Mouse (Mus musculus) CH12.LX (cell line): ENCODE data around the gene Hepacam2. TPM values are rescaled to one million over a fixed set of nuclear protein-coding genes. Genes with fewer than 3 reads are reported as not detected.

Experiments
- DNase-seq: peaks from one replicate; pipeline ENCODE4 v3.0.0-alpha.2; 2013; ENCODE audit errors: extremely low read depth
- H3K27ac ChIP-seq: 2 replicates; pipeline ENCODE4 v1.5.1; 2012; ENCODE audit warnings: low read depth, mild to moderate bottlenecking, control low read depth, moderate library complexity; ENCODE audit not compliant: insufficient read depth
- H3K27me3 ChIP-seq: replicated peaks from 2 replicates; pipeline ENCODE3; 2012; ENCODE audit warnings: inconsistent platforms
- H3K36me3 ChIP-seq, 2 experiments: replicated peaks in 1 of 2; 2 replicates each; pipeline versions ENCODE3 to v1.6.1; 2012; ENCODE audit warnings: inconsistent platforms in 1 of 2, low read length in 1 of 2, mild to moderate bottlenecking in 1 of 2, mixed read lengths in 1 of 2, moderate library complexity in 1 of 2; ENCODE audit not compliant: control insufficient read depth in 1 of 2, insufficient read depth in 1 of 2
- H3K4me1 ChIP-seq, 2 experiments: 2 replicates each; pipeline ENCODE4 v1.6.1; 2012; ENCODE audit warnings: inconsistent platforms in 1 of 2, moderate library complexity in 1 of 2; ENCODE audit not compliant: insufficient read depth in 2 of 2, control insufficient read depth in 1 of 2
- H3K4me2 ChIP-seq: 2 replicates; pipeline ENCODE4 v1.6.1; 2012; ENCODE audit warnings: low read depth, mild to moderate bottlenecking, control low read depth; ENCODE audit not compliant: poor library complexity, insufficient read depth, severe bottlenecking
- H3K4me3 ChIP-seq, 3 experiments: fragments of 150-350 bp in 1 of 3; sonication (generic) in 1 of 3; replicated peaks in 1 of 3; 2 replicates each; pipeline versions ENCODE3 to v1.5.1; 2011 to 2012; ENCODE audit warnings: low read depth in 2 of 3, low read length in 2 of 3, mild to moderate bottlenecking in 2 of 3, moderate library complexity in 2 of 3, control low read depth in 1 of 3, improper control_type of control experiment in 1 of 3, inconsistent platforms in 1 of 3, mixed read lengths in 1 of 3; ENCODE audit not compliant: poor library complexity in 1 of 3
- H3K79me2 ChIP-seq: replicated peaks from 2 replicates; pipeline ENCODE4 v1.6.1; 2012; ENCODE audit warnings: mild to moderate bottlenecking, moderate library complexity; ENCODE audit not compliant: control insufficient read depth, poor library complexity, insufficient read depth, severe bottlenecking; ENCODE audit errors: extremely low read depth
- H3K9ac ChIP-seq: 2 replicates; pipeline ENCODE4 v1.6.1; 2012; ENCODE audit warnings: low read depth, mild to moderate bottlenecking, control low read depth, moderate library complexity; ENCODE audit not compliant: insufficient read depth
- H3K9me3 ChIP-seq: replicated peaks from 2 replicates; pipeline ENCODE3; 2012; ENCODE audit warnings: low read length, inconsistent platforms, mixed read lengths
- BHLHE40 ChIP-seq: IDR thresholded peaks from 2 replicates; pipeline ENCODE4 v1.6.1; 2011; ENCODE audit warnings: mild to moderate bottlenecking, low read depth, low read length, improper control_type of control experiment
- CHD1 ChIP-seq: IDR thresholded peaks from 2 replicates; pipeline ENCODE4 v1.6.1; 2012; ENCODE audit warnings: low read depth, low read length, improper control_type of control experiment, inconsistent platforms
- ELF1 ChIP-seq: IDR thresholded peaks from 2 replicates; pipeline ENCODE4 v1.6.1; 2014; ENCODE audit warnings: low read depth, mild to moderate bottlenecking, inconsistent platforms, low read length, improper control_type of control experiment
- EP300 ChIP-seq: IDR thresholded peaks from 2 replicates; pipeline ENCODE4 v1.6.1; 2011; ENCODE audit warnings: low read length, improper control_type of control experiment
- ETS1 ChIP-seq: conservative IDR thresholded peaks from 2 replicates; pipeline ENCODE4 v1.6.1; 2012; ENCODE audit warnings: low read depth, mild to moderate bottlenecking, inconsistent platforms, low read length, improper control_type of control experiment, moderate library complexity
- GABPA ChIP-seq: IDR thresholded peaks from 2 replicates; pipeline ENCODE4 v1.6.1; 2012; ENCODE audit warnings: low read depth, low read length, improper control_type of control experiment, inconsistent platforms; ENCODE audit not compliant: insufficient replicate concordance
- IRF4 ChIP-seq: IDR thresholded peaks from 2 replicates; pipeline ENCODE4 v1.6.1; 2014; ENCODE audit warnings: low read depth, mild to moderate bottlenecking, inconsistent platforms, low read length, improper control_type of control experiment
- JUND ChIP-seq: conservative IDR thresholded peaks from 2 replicates; pipeline ENCODE4 v1.6.1; 2011; ENCODE audit warnings: low read depth, low read length, improper control_type of control experiment
- KAT2A ChIP-seq: IDR thresholded peaks from 2 replicates; pipeline ENCODE4 v1.6.1; 2012; ENCODE audit warnings: low read length, improper control_type of control experiment, inconsistent platforms; ENCODE audit not compliant: insufficient replicate concordance
- MAX ChIP-seq: IDR thresholded peaks from 2 replicates; pipeline ENCODE4 v1.6.1; 2011; ENCODE audit warnings: low read length, improper control_type of control experiment
- MYC ChIP-seq: IDR thresholded peaks from 2 replicates; pipeline ENCODE4 v1.6.1; 2011; ENCODE audit warnings: low read depth, mild to moderate bottlenecking, improper control_type of control experiment, low read length
- NELFE ChIP-seq: IDR thresholded peaks from 2 replicates; pipeline ENCODE4 v1.6.1; 2011; ENCODE audit warnings: low read depth, low read length, improper control_type of control experiment
- NRF1 ChIP-seq: IDR thresholded peaks from 2 replicates; pipeline ENCODE4 v1.6.1; 2014; ENCODE audit warnings: low read depth, mild to moderate bottlenecking, inconsistent platforms, low read length, improper control_type of control experiment, moderate library complexity
- PAX5 ChIP-seq: IDR thresholded peaks from 2 replicates; pipeline ENCODE4 v1.6.1; 2012; ENCODE audit warnings: low read length, inconsistent platforms, mixed read lengths
- POLR2A ChIP-seq: IDR thresholded peaks from 2 replicates; pipeline ENCODE4 v1.6.1; 2011; ENCODE audit warnings: low read depth, mild to moderate bottlenecking, improper control_type of control experiment, low read length
- POLR2AphosphoS2 ChIP-seq: IDR thresholded peaks from 2 replicates; pipeline ENCODE4 v1.6.1; 2011; ENCODE audit warnings: low read depth, low read length, improper control_type of control experiment
- RAD21 ChIP-seq: IDR thresholded peaks from 2 replicates; pipeline ENCODE4 v1.6.1; 2011; ENCODE audit warnings: low read depth, mild to moderate bottlenecking, low read length, improper control_type of control experiment, moderate library complexity
- RCOR1 ChIP-seq: conservative IDR thresholded peaks from 2 replicates; pipeline ENCODE4 v1.6.1; 2012; ENCODE audit warnings: low read depth, mild to moderate bottlenecking, inconsistent platforms, low read length, improper control_type of control experiment
- SMC3 ChIP-seq: IDR thresholded peaks from 2 replicates; pipeline ENCODE4 v1.6.1; 2011; ENCODE audit warnings: low read depth, low read length, improper control_type of control experiment
- ZMIZ1 ChIP-seq: IDR thresholded peaks from 2 replicates; pipeline ENCODE4 v1.6.1; 2012; ENCODE audit warnings: low read depth, mild to moderate bottlenecking, inconsistent platforms, low read length, improper control_type of control experiment
- dilution Hi-C: fragments of 300-500 bp; cut with MboI; formaldehyde crosslinking; loops from 2 replicates; pipeline ENCODE4 v1.14.3; 2020; ENCODE audit warnings: low sequenced_read_pairs; ENCODE audit not compliant: extremely low pct_unique_long_range_greater_than_20kb, extremely low pct_ligation_motif_present
- in situ Hi-C: fragments of 300-500 bp; cut with MboI; formaldehyde crosslinking; loops from 3 replicates; pipeline ENCODE4 v1.14.3; 2019; ENCODE audit warnings: low sequenced_read_pairs, low pct_ligation_motif_present, low pct_unique_long_range_greater_than_20kb, mixed read lengths
- polyA plus RNA-seq: library from polyadenylated mRNA; unstranded; fragments of >175 nt; gene quantifications from 2 replicates; pipeline ENCODE4 v1.2.1, GENCODE M21; 2012; ENCODE audit warnings: low read depth; ENCODE audit not compliant: insufficient read length
- total RNA-seq, 2 experiments: library from RNA; depleted of rRNA; stranded (reverse); fragments of 300-350 nt in 1 of 2; fragments of >200 nt in 1 of 2; gene quantifications; 2 replicates each; pipeline ENCODE4 v1.2.3; 2012 to 2014

Gene Hepacam2
- total and polyA plus RNA-seq, 3 experiments: 13.3 to 50.7 (median 37.4) TPM

DNA sequence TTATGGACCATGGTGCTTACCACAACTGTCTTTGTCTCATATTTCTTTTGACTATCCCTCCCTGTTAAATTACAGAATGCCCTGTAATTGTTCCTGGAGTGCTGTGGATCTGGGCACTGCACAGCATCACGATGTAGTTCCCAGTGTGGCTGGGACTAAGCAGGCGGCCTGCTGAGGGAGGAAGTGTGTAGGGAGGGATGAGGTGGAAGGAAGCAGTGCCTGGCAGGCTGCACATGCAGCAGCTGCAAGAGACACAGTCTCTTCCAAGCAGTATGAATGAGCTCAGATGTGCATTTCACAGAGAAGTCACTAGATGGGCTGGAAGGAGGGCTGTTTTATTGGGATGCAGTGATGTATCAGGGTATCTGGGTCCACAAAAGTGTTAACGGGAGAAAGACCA is 14.5 kb upstream of the Hepacam2 start:
- TF ChIP-seq POLR2A (no peak), MAX (no peak), ETS1 (no peak), CHD1 (no peak), JUND (no peak), NRF1 (no peak), RCOR1 (no peak), RAD21 (no peak), KAT2A (no peak), ZMIZ1 (no peak), SMC3 (no peak), PAX5 (no peak)
- TF ChIP-seq, all 38 proteins: peak for 0
- peaks cover 6% of the 10 kb centered on the region; the same call in 1 of the 2 replicates for H3K79me2 ChIP-seq
- peaks cover 0 to 22% of the 10 kb centered on the region in 2 experiments; a peak in 2 of 4 replicates for H3K4me1 ChIP-seq
- no peak overlapping the region for H3K27ac ChIP-seq
- H3K9ac ChIP-seq: no peak overlapping the region
- no peaks in the 10 kb centered on the region for H3K9me3 ChIP-seq
- no peak overlapping the region for H3K4me3 ChIP-seq
- in situ Hi-C loops: loop anchor here (10.0 kb wide), 1 partner anchor 232 kb away; no protein-coding TSS in a partner anchor
- no peak overlapping the region for H3K4me2 ChIP-seq
- dilution Hi-C loops: no loop called here
- no peaks in the 10 kb centered on the region for H3K27me3 ChIP-seq
- peaks cover 0 to 13% of the 10 kb centered on the region in 2 experiments for H3K36me3 ChIP-seq
- no peak for DNase-seq

GRCm38 (mm10) chr6:3511612-3512011 is 13.5 kb upstream of the Hepacam2 start:
- H3K4me3 ChIP-seq: no peak overlapping the region
- DNase-seq: no peak
- no peak overlapping the region for H3K4me2 ChIP-seq
- H3K36me3 ChIP-seq: peaks cover 0 to 15% of the 10 kb centered on the region in 2 experiments
- H3K9ac ChIP-seq: no peak overlapping the region
- TF ChIP-seq NRF1 (no peak), POLR2AphosphoS2 (no peak), GABPA (no peak), SMC3 (no peak), MYC (no peak), BHLHE40 (no peak), ELF1 (no peak), NELFE (no peak), ZMIZ1 (no peak), EP300 (no peak), IRF4 (no peak), MAX (no peak), ETS1 (no peak)
- TF ChIP-seq, all 38 proteins: peak for 0
- H3K27me3 ChIP-seq: no peaks in the 10 kb centered on the region
- dilution Hi-C loops (no loop called here), in situ Hi-C loops (loop anchor here (10.0 kb wide), 1 partner anchor 233 kb away; no protein-coding TSS in a partner anchor)
- no peaks in the 10 kb centered on the region for H3K9me3 ChIP-seq
- peaks cover 6% of the 10 kb centered on the region; the same call in 1 of the 2 replicates for H3K79me2 ChIP-seq
- peaks cover 0 to 22% of the 10 kb centered on the region in 2 experiments; a peak in 2 of 4 replicates for H3K4me1 ChIP-seq
- H3K27ac ChIP-seq: no peak overlapping the region
